Mouse (Mus musculus) forebrain, embryonic 15.5 days (tissue): Measurements from ENCODE around the gene Sema5a. TPM values are rescaled to one million over a fixed set of nuclear protein-coding genes. Genes with fewer than 3 reads are reported as not detected.

ENCODE experiments used
- ATAC-seq: fragments of 200-750 bp; cut with Nextera tagmentation; replicated peaks from 2 replicates; pipeline ENCODE4 v1.8.0; 2017; ENCODE audit warnings: mild to moderate bottlenecking, moderate TSS enrichment, moderate library complexity
- H3K27ac ChIP-seq: fragments of 300-500 bp; sonication (generic); replicated peaks from 2 replicates; pipeline ENCODE4 v1.5.1; 2015; ENCODE audit warnings: mild to moderate bottlenecking, inconsistent platforms
- H3K27me3 ChIP-seq: fragments of 300-500 bp; sonication (generic); 2 replicates; pipeline ENCODE4 v1.6.1; 2015; ENCODE audit warnings: inconsistent platforms
- H3K36me3 ChIP-seq: fragments of 300-500 bp; sonication (generic); 2 replicates; pipeline ENCODE4 v1.6.1; 2015; ENCODE audit warnings: mild to moderate bottlenecking, inconsistent platforms
- H3K4me1 ChIP-seq: fragments of 300-500 bp; sonication (generic); 2 replicates; pipeline ENCODE4 v1.6.1; 2015; ENCODE audit warnings: inconsistent platforms
- H3K4me2 ChIP-seq: fragments of 300-500 bp; sonication (generic); replicated peaks from 2 replicates; pipeline ENCODE4 v1.6.1; 2015; ENCODE audit warnings: mild to moderate bottlenecking, inconsistent platforms
- H3K4me3 ChIP-seq: fragments of 300-500 bp; sonication (generic); 2 replicates; pipeline ENCODE4 v1.5.1; 2015; ENCODE audit warnings: mild to moderate bottlenecking, inconsistent platforms
- H3K9ac ChIP-seq: fragments of 300-500 bp; sonication (generic); replicated peaks from 2 replicates; pipeline ENCODE4 v1.6.1; 2015; ENCODE audit warnings: mild to moderate bottlenecking, inconsistent platforms
- H3K9me3 ChIP-seq: fragments of 300-500 bp; sonication (generic); 2 replicates; pipeline ENCODE4 v1.6.1; 2016; ENCODE audit warnings: inconsistent platforms
- WGBS: fragments of 180-500 bp; shearing (Covaris S2); methylation state at CpG from one replicate; pipeline ENCODE4 v1.1.7; 2015; ENCODE audit warnings: mixed read lengths; 5-methylcytosine and 5-hydroxymethylcytosine counted together
- polyA plus RNA-seq: library from polyadenylated mRNA; unstranded; fragments of >200 nt; fragmentation: Nextera tagmentation; extraction: Ambion mirVana; gene quantifications from 2 replicates; pipeline ENCODE4 v1.2.1, GENCODE M21; 2015

Gene Sema5a
- polyA plus RNA-seq, 1 experiment from 2014 or later = 12.6 TPM

- Histone ChIP-seq H3K4me3 (no peak overlapping the region), H3K9me3 (no peaks in the 10 kb centered on the region), H3K27ac (no peak overlapping the region), H3K4me2 (no peak overlapping the region), H3K36me3 (no peaks in the 10 kb centered on the region), H3K9ac (no peak overlapping the region), H3K27me3 (no peaks in the 10 kb centered on the region), H3K4me1 (no peaks in the 10 kb centered on the region)
- WGBS = 93% methylated on average over 4 of the region's 4 CpGs
- no peak for ATAC-seq
These were observed 138.4 kb downstream of the Sema5a start for GRCm38 (mm10) chr15:32382930-32383481.

- WGBS = 73% methylated on average over 3 of the region's 3 CpGs
- no peak for ATAC-seq
- no peaks in the 10 kb centered on the region for H3K27me3 ChIP-seq
- H3K27ac ChIP-seq = no peak overlapping the region
- no peaks in the 10 kb centered on the region for H3K36me3 ChIP-seq
- H3K9me3 ChIP-seq = no peaks in the 10 kb centered on the region
- H3K4me2 ChIP-seq = no peak overlapping the region
- H3K4me3 ChIP-seq = no peak overlapping the region
- H3K4me1 ChIP-seq = no peaks in the 10 kb centered on the region
- H3K9ac ChIP-seq = no peak overlapping the region
These were observed 151.8 kb downstream of the Sema5a start for GRCm38 (mm10) chr15:32396241-32396890.

GRCm38 (mm10) chr15:32397064-32397463 lies 152.5 kb downstream of the Sema5a start:
- H3K4me2 ChIP-seq = no peak overlapping the region
- 81% methylated on average over 3 of the region's 3 CpGs for WGBS
- no peaks in the 10 kb centered on the region for H3K9me3 ChIP-seq
- H3K4me3 ChIP-seq = no peak overlapping the region
- no peak for ATAC-seq
- H3K27ac ChIP-seq = no peak overlapping the region
- no peaks in the 10 kb centered on the region for H3K36me3 ChIP-seq
- H3K27me3 ChIP-seq = no peaks in the 10 kb centered on the region
- no peak overlapping the region for H3K9ac ChIP-seq
- H3K4me1 ChIP-seq = no peaks in the 10 kb centered on the region

GRCm38 (mm10) chr15:32398721-32399120 lies 154.1 kb downstream of the Sema5a start:
- Histone ChIP-seq H3K27ac (no peak overlapping the region), H3K27me3 (no peaks in the 10 kb centered on the region), H3K4me3 (no peak overlapping the region), H3K4me1 (no peaks in the 10 kb centered on the region), H3K9ac (no peak overlapping the region), H3K36me3 (no peaks in the 10 kb centered on the region), H3K9me3 (no peaks in the 10 kb centered on the region), H3K4me2 (no peak overlapping the region)
- ATAC-seq = no peak
- 83% methylated on average over 1 of the region's 1 CpGs for WGBS

GRCm38 (mm10) chr15:32401909-32402527 lies 157.4 kb downstream of the Sema5a start:
- Histone ChIP-seq H3K36me3 (no peaks in the 10 kb centered on the region), H3K9me3 (no peaks in the 10 kb centered on the region), H3K4me3 (no peak overlapping the region), H3K27ac (no peak overlapping the region), H3K4me2 (no peak overlapping the region), H3K4me1 (no peaks in the 10 kb centered on the region), H3K9ac (no peak overlapping the region), H3K27me3 (no peaks in the 10 kb centered on the region)
- 57% methylated on average over 5 of the region's 5 CpGs for WGBS
- ATAC-seq = no peak

DNA sequence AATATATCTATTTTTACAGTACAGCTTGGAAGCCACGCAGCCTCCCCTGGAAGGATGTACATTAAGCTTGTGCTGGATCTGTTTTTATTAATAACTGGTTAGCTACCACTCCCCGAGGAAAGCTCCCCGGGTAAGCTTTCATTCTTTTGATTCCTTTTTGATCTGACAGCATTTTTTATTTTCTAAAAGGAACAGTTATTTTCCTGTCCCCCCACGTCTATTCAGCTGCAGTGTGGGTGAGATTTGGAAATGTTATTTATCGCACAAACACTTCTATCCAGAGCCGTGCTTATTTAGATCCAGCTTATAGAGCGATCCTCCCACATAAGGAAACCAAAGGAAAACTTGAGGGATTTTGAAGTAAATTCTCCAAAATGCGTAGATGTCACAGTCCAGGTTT lies 158.7 kb downstream of the Sema5a start:
- Histone ChIP-seq H3K27me3 (no peaks in the 10 kb centered on the region), H3K4me3 (no peak overlapping the region), H3K4me1 (no peaks in the 10 kb centered on the region), H3K9ac (no peak overlapping the region), H3K27ac (no peak overlapping the region), H3K36me3 (no peaks in the 10 kb centered on the region), H3K4me2 (no peak overlapping the region), H3K9me3 (no peaks in the 10 kb centered on the region)
- no peak for ATAC-seq
- 76% methylated on average over 8 of the region's 8 CpGs for WGBS

GRCm38 (mm10) chr15:32406436-32406835 lies 161.8 kb downstream of the Sema5a start:
- Histone ChIP-seq H3K27ac (no peak overlapping the region), H3K4me2 (no peak overlapping the region), H3K36me3 (no peaks in the 10 kb centered on the region), H3K9ac (no peak overlapping the region), H3K4me3 (no peak overlapping the region), H3K4me1 (no peaks in the 10 kb centered on the region), H3K9me3 (no peaks in the 10 kb centered on the region), H3K27me3 (no peaks in the 10 kb centered on the region)
- 91% methylated on average over 2 of the region's 2 CpGs for WGBS
- ATAC-seq = no peak

- Histone ChIP-seq H3K9me3 (no peaks in the 10 kb centered on the region), H3K4me2 (no peak overlapping the region)
- 84% methylated on average over 3 of the region's 3 CpGs for WGBS
These were observed 163.2 kb downstream of the Sema5a start for GRCm38 (mm10) chr15:32407766-32408165.

DNA sequence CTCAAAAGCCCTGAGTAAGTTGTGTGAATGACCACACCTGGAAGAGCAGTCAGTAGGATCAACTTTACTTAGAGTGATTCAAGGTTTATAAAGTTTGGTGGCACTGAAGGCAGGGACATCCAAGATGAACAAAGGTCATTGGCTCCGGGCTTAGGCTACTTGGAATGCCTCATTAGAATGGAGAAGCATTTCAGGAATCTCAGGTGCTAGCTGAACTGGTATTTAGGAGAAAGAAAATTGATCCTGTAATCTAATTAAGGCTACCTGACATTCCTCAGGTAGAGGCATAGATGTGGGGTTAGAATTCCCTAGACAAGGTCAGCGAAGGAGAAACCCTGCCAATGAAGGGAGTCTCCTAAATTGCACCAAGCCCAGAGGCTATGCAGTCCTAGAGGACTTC lies 171.7 kb downstream of the Sema5a start:
- Histone ChIP-seq H3K9ac (no peak overlapping the region), H3K4me2 (no peak overlapping the region), H3K36me3 (no peaks in the 10 kb centered on the region), H3K27ac (no peak overlapping the region), H3K4me3 (no peak overlapping the region), H3K27me3 (no peaks in the 10 kb centered on the region), H3K9me3 (no peaks in the 10 kb centered on the region), H3K4me1 (no peaks in the 10 kb centered on the region)
- no peak for ATAC-seq
- WGBS = 95% methylated on average over 2 of the region's 2 CpGs

More at GRCm38 (mm10) chr15:32407766-32408165, 163.2 kb downstream of the Sema5a start:
- Histone ChIP-seq H3K27ac (no peak overlapping the region), H3K9ac (no peak overlapping the region), H3K27me3 (no peaks in the 10 kb centered on the region), H3K36me3 (no peaks in the 10 kb centered on the region), H3K4me3 (no peak overlapping the region), H3K4me1 (no peaks in the 10 kb centered on the region)
- ATAC-seq = no peak

DNA sequence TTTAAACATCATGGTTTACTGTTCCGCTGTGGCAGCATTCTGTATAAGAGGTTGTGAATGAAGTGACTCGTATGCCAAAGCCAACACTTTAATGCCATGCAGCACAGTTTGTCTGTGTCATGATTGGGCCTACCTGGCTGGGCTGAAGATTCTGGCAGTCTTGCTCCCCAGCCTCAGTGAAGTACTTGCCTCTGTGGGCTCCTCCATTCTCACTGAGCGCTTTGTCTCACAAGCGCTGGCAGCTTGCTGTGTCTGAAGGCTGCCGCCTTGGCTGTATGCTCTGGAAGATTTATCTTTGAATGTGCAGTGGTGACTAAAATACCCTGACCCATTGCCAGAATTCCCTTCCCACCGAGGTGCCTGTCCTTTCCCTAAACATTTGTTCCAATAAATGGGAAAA lies 178.0 kb downstream of the Sema5a start:
- no peak overlapping the region for H3K9ac ChIP-seq
- no peak overlapping the region for H3K4me2 ChIP-seq
- no peak for ATAC-seq
- H3K4me1 ChIP-seq = peaks cover 11% of the 10 kb centered on the region; the same call in 1 of the 2 replicates
- H3K27me3 ChIP-seq = no peaks in the 10 kb centered on the region
- H3K27ac ChIP-seq = no peak overlapping the region
- H3K4me3 ChIP-seq = no peak overlapping the region
- H3K36me3 ChIP-seq = no peaks in the 10 kb centered on the region
- H3K9me3 ChIP-seq = no peaks in the 10 kb centered on the region
- 59% methylated on average over 6 of the region's 6 CpGs for WGBS

GRCm38 (mm10) chr15:32423061-32423460 lies 178.5 kb downstream of the Sema5a start:
- peaks cover 11% of the 10 kb centered on the region; the same call in 1 of the 2 replicates for H3K4me1 ChIP-seq
- no peaks in the 10 kb centered on the region for H3K36me3 ChIP-seq
- no peaks in the 10 kb centered on the region for H3K27me3 ChIP-seq
- WGBS = 87% methylated on average over 6 of the region's 6 CpGs
- ATAC-seq = no peak
- no peak overlapping the region for H3K4me2 ChIP-seq
- H3K9me3 ChIP-seq = no peaks in the 10 kb centered on the region
- H3K9ac ChIP-seq = no peak overlapping the region
- no peak overlapping the region for H3K27ac ChIP-seq
- H3K4me3 ChIP-seq = no peak overlapping the region

- 67% methylated on average over 7 of the region's 7 CpGs for WGBS
- H3K9ac ChIP-seq = no peak overlapping the region
- ATAC-seq = peak; percentile 58; the same call in 1 of the 2 replicates
These were observed 182.7 kb downstream of the Sema5a start for GRCm38 (mm10) chr15:32427188-32427924.

More at GRCm38 (mm10) chr15:32427188-32427924, 182.7 kb downstream of the Sema5a start:
- H3K27ac ChIP-seq = no peak overlapping the region
- H3K4me2 ChIP-seq = no peak overlapping the region
- H3K9me3 ChIP-seq = no peaks in the 10 kb centered on the region
- H3K4me1 ChIP-seq = peaks cover 17% of the 10 kb centered on the region; the same call in 1 of the 2 replicates
- H3K4me3 ChIP-seq = no peak overlapping the region
- no peaks in the 10 kb centered on the region for H3K36me3 ChIP-seq
- no peaks in the 10 kb centered on the region for H3K27me3 ChIP-seq
